Mouse (Mus musculus) ovary, postnatal 14 days (tissue): ENCODE results near the gene Trio.
A peak's percentile ranks its signal among the peaks of the same experiment; 100 is the strongest.

Experiments used
- DNase-seq: peaks from one replicate; pipeline ENCODE4 v3.0.0; 2022; ENCODE audit warnings: low spot score

The Trio gene

GRCm38 (mm10) chr15:27877831-27878230 lies 147.8 kb downstream of the Trio start:
- no peak for DNase-seq

GRCm38 (mm10) chr15:27876327-27876726 lies 149.3 kb downstream of the Trio start:
- no peak for DNase-seq

- DNase-seq: no peak
Observed at GRCm38 (mm10) chr15:27875753-27876152, 149.9 kb downstream of the Trio start.

GRCm38 (mm10) chr15:27873747-27874320 lies 151.8 kb downstream of the Trio start:
- DNase-seq: no peak

- no peak for DNase-seq
Observed at GRCm38 (mm10) chr15:27872286-27872685, 153.4 kb downstream of the Trio start.

GRCm38 (mm10) chr15:27871708-27872107 lies 153.9 kb downstream of the Trio start:
- DNase-seq: no peak

- no peak for DNase-seq
Observed at GRCm38 (mm10) chr15:27871260-27871659, 154.4 kb downstream of the Trio start.

- no peak for DNase-seq
Observed at GRCm38 (mm10) chr15:27869001-27869400, 156.6 kb downstream of the Trio start.

- no peak for DNase-seq
Observed at GRCm38 (mm10) chr15:27867831-27868230, 157.8 kb downstream of the Trio start.

GRCm38 (mm10) chr15:27866471-27866870 lies 159.2 kb downstream of the Trio start:
- DNase-seq: no peak

- DNase-seq: no peak
Observed at GRCm38 (mm10) chr15:27866053-27866452, 159.6 kb downstream of the Trio start.

- DNase-seq: no peak
Observed at GRCm38 (mm10) chr15:27864397-27864796, 161.3 kb downstream of the Trio start.

GRCm38 (mm10) chr15:27862949-27863348 lies 162.7 kb downstream of the Trio start:
- no peak for DNase-seq

- no peak for DNase-seq
Observed at GRCm38 (mm10) chr15:27860439-27860838, 165.2 kb downstream of the Trio start.

- no peak for DNase-seq
Observed at GRCm38 (mm10) chr15:27859590-27859989, 166.1 kb downstream of the Trio start.

- no peak for DNase-seq
Observed at GRCm38 (mm10) chr15:27859115-27859514, 166.5 kb downstream of the Trio start.

- no peak for DNase-seq
Observed at GRCm38 (mm10) chr15:27858179-27858819, 167.3 kb downstream of the Trio start.

- DNase-seq: no peak
Observed at GRCm38 (mm10) chr15:27857242-27857641, 168.4 kb downstream of the Trio start.

GRCm38 (mm10) chr15:27856050-27856787 lies 169.4 kb downstream of the Trio start:
- DNase-seq: no peak

- no peak for DNase-seq
Observed at GRCm38 (mm10) chr15:27851312-27851711, 174.3 kb downstream of the Trio start.

GRCm38 (mm10) chr15:27850904-27851303 lies 174.7 kb downstream of the Trio start:
- DNase-seq: peak; percentile 22

GRCm38 (mm10) chr15:27849910-27850309 lies 175.7 kb downstream of the Trio start:
- DNase-seq: no peak

GRCm38 (mm10) chr15:27841696-27842095 lies 184.0 kb downstream of the Trio start:
- no peak for DNase-seq
